Mouse (Mus musculus) liver, adult (tissue): ENCODE results near the gene Nfatc3.

Source experiments
- GATA4 ChIP-seq: IDR thresholded peaks from 2 replicates; pipeline ENCODE4 v1.6.1; 2014; ENCODE audit warnings: mild to moderate bottlenecking, low read length; ENCODE audit not compliant: insufficient replicate concordance

Gene Nfatc3

DNA sequence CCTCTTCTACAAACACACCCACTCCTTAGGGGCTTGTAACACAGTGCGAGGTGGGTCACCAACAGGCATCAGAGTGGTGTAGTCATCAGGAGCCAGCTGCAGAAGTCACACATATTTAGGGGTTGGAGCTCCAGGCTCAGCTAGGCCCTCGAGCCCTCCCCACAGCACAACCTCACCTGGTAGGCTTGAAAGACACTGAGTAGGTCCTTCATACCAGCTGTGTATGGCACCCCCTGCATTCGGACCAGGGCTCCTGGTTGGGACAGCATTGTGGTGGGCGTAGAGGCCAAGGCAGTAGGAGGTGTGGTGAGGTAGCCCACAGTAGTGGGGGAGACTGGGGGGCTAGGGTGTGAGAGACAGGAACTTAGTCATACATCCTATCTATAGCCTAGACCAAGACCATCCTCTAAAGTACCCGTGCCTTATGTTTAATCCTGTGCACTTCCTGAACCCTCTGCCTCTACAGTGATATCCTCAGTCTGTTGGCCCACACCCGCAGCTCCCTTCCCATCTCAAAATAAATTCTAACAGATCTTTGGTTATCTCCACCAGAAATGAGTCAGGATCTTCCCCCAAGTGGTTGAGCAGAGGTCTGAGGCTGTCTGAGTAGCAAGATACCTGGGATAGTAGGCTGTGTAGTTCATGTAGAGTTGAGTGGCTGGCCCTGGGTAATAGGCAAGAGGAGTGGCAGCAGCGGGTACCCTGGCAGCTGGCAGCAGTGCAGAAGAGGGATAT is 73.0 kb downstream of the Nfatc3 start:
- TF ChIP-seq GATA4: no peak

- TF ChIP-seq GATA4: no peak
These were observed 73.7 kb downstream of the Nfatc3 start for GRCm38 (mm10) chr8:106132356-106132755.

DNA sequence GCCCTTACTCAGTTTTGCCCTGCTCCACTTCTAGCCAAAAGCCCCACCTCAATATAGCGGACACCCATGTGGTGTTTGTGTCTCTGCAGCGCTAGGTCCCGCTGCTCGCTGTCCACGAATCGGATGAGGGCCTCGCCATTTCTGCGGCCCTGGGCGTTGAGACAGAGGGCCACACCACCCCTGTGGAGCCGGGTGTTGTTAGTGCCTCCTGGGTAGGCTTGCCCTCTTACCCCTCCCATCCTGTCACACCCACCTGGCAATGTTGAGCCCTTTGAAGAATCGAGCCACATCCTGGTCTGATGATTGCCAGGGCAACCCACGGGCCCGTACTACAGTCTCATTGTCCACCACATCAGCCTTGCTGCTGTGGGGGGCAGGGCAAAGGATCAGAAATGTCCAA is 74.9 kb downstream of the Nfatc3 start:
- TF ChIP-seq GATA4: no peak

- TF ChIP-seq GATA4: no peak
These were observed 75.3 kb downstream of the Nfatc3 start for GRCm38 (mm10) chr8:106133946-106134345.

- TF ChIP-seq GATA4: no peak
These were observed 76.3 kb downstream of the Nfatc3 start for GRCm38 (mm10) chr8:106134751-106135571.

GRCm38 (mm10) chr8:106135672-106136071 is 77.0 kb downstream of the Nfatc3 start:
- TF ChIP-seq GATA4: no peak; the same call in 1 of the 2 replicates

DNA sequence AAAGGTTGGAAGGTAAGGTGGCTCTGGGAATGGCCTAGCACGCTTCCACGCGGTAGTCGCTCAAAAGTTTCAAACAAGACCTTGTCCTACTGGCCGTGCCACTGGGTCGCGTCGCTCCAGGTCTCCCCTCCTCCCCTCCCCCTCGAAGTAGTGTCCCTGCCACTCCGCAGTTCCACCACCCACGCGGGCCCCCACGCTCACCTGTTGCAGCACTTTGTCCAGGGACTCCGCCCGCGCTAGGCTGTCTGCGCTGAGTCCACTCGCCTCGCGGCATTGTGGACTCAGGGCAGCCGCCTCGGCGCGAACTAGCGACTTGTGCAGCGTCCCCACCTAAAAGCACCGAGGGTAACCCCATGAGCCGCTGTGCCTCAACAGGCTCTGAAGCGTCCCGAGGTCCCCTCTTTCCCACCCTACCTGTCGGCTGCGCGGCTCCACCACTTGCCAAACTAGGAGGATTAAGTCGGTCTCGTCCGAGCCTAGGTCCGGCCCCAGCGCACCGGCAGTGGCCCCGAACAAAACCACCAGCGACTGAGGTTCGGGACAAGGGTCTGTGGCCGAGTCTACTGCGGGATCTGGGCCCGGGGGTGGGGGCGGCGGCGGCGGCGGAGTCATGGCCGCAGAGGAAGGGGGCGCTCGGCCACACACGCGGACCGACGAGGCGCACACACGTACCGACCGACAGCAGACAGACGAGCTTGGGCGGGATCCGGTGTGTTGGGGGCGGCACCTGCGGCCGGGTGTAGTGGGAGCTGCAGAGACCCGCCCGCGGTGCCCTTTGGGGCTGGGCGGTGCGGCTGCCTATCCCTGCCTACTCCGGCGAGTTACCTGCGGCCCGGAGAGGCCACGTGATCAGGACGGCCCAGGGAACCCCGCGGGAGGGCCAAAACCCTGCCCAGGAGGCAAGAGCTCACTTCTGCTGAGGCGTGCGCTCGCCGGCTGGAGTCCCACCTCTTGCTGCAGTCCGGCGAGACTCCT is 77.8 kb downstream of the Nfatc3 start, which contains the start of gene Esrp2:
Esrp2 (minus strand) TSS at position 819 of the 975 bp plus-strand sequence.
- TF ChIP-seq GATA4: no peak; the same call in 1 of the 2 replicates

GRCm38 (mm10) chr8:106137218-106137905 is 78.7 kb downstream of the Nfatc3 start:
- no peak for TF ChIP-seq GATA4

DNA sequence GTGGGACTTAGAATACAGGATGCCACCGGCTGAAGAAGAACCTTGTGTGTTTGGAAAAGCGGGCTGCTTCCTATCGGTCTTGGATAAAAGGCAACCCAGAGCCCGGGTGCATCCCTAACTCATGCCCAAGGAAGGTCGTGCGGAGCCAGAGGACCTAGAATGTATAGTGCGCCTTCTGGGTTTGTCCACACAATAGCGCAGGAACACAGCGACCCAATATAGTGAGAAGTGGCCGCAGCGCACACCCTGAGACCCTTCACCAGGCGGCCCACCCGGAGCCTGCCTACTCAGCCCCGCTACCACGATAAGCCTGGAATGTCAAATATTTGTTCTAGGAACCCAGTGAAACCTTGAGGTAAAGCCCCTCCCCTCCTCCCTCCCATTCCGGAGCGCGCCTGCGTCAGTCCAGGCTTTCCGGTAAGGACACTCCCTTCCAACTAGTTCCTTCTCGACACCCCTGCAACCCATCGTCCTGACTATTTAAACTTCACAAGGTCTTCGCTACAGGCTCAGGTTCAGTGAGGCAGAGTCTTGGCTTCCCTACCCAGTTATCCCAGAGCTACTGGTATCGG is 79.4 kb downstream of the Nfatc3 start:
- peak; percentile 96; the same call in 1 of the 2 replicates for TF ChIP-seq GATA4

DNA sequence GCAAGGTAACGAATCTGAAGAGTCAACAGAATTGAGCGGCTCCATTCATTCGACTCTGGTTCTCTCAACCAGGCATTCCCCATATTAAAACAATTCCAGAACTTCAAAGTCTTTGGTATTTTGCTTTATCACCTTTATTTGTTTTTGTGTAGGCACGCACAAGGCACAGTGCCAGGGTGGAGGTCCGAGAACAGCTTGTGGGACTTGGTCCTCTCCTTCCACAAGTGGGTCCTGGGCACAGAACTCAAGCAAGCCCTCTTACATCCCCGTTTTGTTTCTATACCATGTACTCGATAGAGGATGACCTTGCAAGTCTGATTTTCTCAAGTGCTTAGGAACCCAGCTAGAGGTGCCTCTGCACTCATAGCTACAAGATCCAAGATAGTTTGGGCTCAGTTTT is 80.0 kb downstream of the Nfatc3 start:
- TF ChIP-seq GATA4: no peak

DNA sequence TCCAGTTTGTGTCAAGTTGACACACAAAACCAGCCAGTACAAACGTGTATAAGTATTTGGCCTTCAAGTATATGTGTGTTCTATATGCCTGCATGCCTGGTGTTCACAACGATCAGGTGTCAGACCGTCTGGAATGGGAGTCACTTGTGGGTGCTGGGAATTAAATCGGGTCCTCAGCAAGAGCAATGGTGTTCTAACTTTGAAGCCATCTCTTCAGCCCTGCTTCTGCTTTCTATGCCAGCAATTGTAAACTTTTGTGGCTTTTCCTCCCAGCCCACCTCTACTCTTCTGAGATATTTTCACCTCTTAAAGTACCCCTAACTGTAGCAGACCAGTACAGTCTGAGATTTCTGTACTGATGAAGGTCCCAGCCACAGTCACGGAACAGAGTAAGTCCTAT is 81.6 kb downstream of the Nfatc3 start:
- TF ChIP-seq GATA4: no peak

- no peak for TF ChIP-seq GATA4
These were observed 82.1 kb downstream of the Nfatc3 start for GRCm38 (mm10) chr8:106140769-106141168.

GRCm38 (mm10) chr8:106145331-106145730 is 86.7 kb downstream of the Nfatc3 start:
- no peak for TF ChIP-seq GATA4

- no peak for TF ChIP-seq GATA4
These were observed 87.4 kb downstream of the Nfatc3 start for GRCm38 (mm10) chr8:106146014-106146413.
